Mouse (Mus musculus): ENCODE results near the gene Alg5. TPM values are rescaled to one million over a fixed set of nuclear protein-coding genes. Genes with fewer than 3 reads are reported as not detected.

Gene Alg5
- polyA plus RNA-seq, 1 experiment from 2014 or later, result 45.7 TPM

DNA sequence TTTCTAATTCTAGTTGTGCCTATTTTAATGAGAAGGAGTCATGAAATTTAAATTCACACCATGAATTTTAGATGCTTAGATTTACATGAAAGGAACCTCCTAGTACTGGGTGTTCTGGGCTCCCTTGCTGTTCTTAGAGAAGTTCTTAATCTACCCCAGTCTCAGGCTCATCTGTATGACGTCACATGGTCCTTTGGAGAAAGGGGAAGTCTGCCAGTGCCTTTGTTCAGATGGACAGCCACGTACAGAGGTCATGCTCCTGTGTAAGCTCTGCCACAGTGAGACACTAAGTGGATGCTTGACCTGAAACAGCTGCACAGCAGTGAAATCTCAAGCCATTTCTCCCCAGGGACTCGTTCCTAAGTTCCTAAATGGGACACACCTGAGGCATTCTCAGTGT, 16.4 kb upstream of the Alg5 start:
- Histone ChIP-seq H3K9me3 (replicated peaks) (no peaks in the 10 kb centered on the region), H3K9ac (replicated peaks) (no peak overlapping the region), H3K27ac (replicated peaks) (no peak overlapping the region), H3K4me2 (no peak overlapping the region), H3K4me1 (no peaks in the 10 kb centered on the region), H3K36me3 (peaks cover 69% of the 10 kb centered on the region), H3K4me3 (replicated peaks) (no peak overlapping the region), H3K27me3 (replicated peaks) (no peaks in the 10 kb centered on the region)
- WGBS, result 68% methylated on average over 3 of the region's 3 CpGs
- ATAC-seq (ENCODE audit: low FRiP score), result no peak

DNA sequence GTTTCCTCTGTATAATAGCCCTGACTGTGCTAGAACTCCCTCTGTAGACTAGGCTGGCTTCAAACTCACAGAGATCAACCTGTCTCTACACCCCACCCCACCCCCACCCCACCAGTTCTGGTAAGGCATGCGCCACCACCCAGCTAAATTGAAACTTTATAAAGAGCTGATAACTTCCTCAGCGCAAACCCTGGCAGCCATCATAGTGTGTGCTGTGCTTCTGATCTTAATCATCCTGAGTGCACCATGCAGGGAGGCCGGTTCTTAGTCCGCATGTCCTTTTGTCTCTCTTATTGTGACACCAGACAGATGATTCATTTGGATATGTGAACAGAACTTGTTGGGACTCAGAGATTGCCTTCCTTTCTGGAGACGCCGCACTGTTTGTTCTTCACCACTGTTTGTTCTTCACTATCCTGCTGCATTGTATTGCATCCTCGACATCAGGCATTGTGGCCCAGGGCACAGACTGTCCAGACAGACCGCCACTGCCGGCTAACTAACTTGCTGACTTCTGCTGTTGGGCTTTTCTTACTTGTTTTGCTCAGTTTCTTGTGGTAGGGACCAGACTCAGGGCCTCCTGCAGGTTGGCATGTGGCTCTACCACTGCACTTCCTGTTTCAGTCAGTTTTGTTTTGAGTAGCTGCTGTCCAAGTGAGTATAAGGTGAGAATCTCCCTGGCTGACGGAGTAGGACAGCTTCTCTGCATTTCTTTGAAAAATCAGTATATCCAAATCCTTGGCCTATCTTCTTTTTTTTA, 11.4 kb upstream of the Alg5 start:
- WGBS, result 84% methylated on average over 10 of the region's 10 CpGs
- Histone ChIP-seq H3K27ac (replicated peaks) (no peak overlapping the region), H3K4me1 (no peaks in the 10 kb centered on the region), H3K36me3 (peaks cover 60% of the 10 kb centered on the region), H3K4me3 (replicated peaks) (no peak overlapping the region), H3K27me3 (replicated peaks) (no peaks in the 10 kb centered on the region), H3K4me2 (no peak overlapping the region), H3K9me3 (replicated peaks) (no peaks in the 10 kb centered on the region), H3K9ac (replicated peaks) (no peak overlapping the region)
- ATAC-seq (ENCODE audit: low FRiP score), result no peak

DNA sequence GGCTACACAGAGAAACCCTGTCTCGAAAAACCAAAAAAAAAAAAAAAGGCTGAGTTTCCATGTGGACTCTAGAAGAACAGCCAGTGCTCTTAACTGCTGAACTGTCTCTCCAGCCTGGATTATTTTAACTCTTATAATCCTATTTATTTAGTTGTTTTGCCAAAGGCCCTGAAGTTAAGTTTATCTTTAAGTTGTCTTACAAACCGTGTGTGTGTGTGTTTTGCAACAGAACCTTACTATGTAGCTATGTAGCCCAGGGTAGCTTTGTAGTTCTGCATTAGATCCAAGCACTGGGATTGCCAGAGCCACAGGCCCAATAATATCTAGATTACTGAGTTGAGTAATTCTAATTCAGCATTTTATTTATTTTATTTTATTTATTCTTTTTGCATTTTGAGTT, 10.0 kb upstream of the Alg5 start:
- no peak for ATAC-seq (ENCODE audit: low FRiP score)
- WGBS, result 91% methylated on average over 2 of the region's 2 CpGs
- no peak overlapping the region for H3K4me3 ChIP-seq (replicated peaks)
- H3K4me1 ChIP-seq, result no peaks in the 10 kb centered on the region
- H3K4me2 ChIP-seq, result no peak overlapping the region
- no peak overlapping the region for H3K9ac ChIP-seq (replicated peaks)
- no peaks in the 10 kb centered on the region for H3K27me3 ChIP-seq (replicated peaks)
- H3K27ac ChIP-seq (replicated peaks), result no peak overlapping the region
- peaks cover 71% of the 10 kb centered on the region for H3K36me3 ChIP-seq
- H3K9me3 ChIP-seq (replicated peaks), result no peaks in the 10 kb centered on the region

DNA sequence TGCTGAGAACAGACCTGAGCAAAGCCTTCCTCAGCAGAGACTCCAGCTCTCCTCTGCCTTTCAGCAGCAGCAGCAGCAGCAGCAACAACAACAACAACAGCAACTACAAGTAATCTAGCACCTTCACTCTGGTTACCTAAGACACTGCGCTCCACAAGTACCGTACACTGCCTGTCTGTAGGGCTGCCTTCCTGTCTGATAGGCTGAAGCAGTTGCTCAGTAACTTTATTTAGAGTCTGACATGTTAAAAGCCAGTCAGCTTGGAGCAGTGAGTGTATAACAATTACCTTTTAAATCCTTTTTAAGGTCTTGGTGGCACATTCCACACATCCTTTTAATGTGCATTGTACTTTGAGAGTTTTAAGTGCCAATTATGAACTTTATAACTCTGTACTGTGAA, 7.8 kb upstream of the Alg5 start:
- ATAC-seq (ENCODE audit: low FRiP score), result no peak
- Histone ChIP-seq H3K4me1 (peaks cover under 1% of the 10 kb centered on the region), H3K9ac (replicated peaks) (no peak overlapping the region), H3K27ac (replicated peaks) (no peak overlapping the region), H3K27me3 (replicated peaks) (no peaks in the 10 kb centered on the region), H3K4me3 (replicated peaks) (no peak overlapping the region), H3K4me2 (no peak overlapping the region), H3K9me3 (replicated peaks) (no peaks in the 10 kb centered on the region), H3K36me3 (peaks cover 72% of the 10 kb centered on the region)
- WGBS, result 98% methylated on average over 2 of the region's 2 CpGs

- no peak for ATAC-seq (ENCODE audit: low FRiP score)
- WGBS, result 94% methylated on average over 6 of the region's 6 CpGs
- peaks cover 72% of the 10 kb centered on the region for H3K36me3 ChIP-seq
These were observed 7.2 kb upstream of the Alg5 start for GRCm38 (mm10) chr3:54728100-54728499.

DNA sequence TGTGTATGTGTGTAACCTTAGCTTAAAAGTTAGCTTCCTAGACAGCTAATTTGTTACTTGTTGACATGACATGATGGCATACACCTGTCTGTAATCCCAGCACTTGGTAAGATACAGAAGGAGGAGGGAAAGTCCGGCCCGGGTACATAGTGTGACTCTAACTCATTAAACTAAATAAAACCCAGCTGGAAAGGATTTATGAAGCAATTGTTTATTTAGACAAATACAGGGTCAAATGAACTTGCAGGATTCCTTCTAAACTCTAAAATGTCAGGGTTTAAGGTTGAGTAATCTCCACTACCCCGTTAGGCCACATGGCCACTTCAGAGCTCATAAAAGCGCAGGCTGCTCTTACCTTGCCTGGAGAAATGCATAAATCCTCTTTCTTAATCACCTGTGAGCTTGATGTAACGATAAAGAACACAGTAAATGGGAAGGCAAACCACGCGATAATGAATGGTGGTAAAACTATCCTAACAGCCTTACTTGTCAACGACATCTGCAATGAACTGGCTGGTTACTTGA, 3.7 kb upstream of the Alg5 start:
- WGBS, result 81% methylated on average over 8 of the region's 8 CpGs
- peaks cover 62% of the 10 kb centered on the region for H3K36me3 ChIP-seq

More at GRCm38 (mm10) chr3:54728100-54728499, 7.2 kb upstream of the Alg5 start:
- Histone ChIP-seq H3K9ac (replicated peaks) (no peak overlapping the region), H3K4me2 (no peak overlapping the region), H3K4me3 (replicated peaks) (no peak overlapping the region), H3K27me3 (replicated peaks) (no peaks in the 10 kb centered on the region), H3K9me3 (replicated peaks) (no peaks in the 10 kb centered on the region), H3K27ac (replicated peaks) (no peak overlapping the region), H3K4me1 (peaks cover 6% of the 10 kb centered on the region)

GRCm38 (mm10) chr3:54732371-54732770, 3.0 kb upstream of the Alg5 start:
- ATAC-seq (ENCODE audit: low FRiP score), result no peak
- no peaks in the 10 kb centered on the region for H3K27me3 ChIP-seq (replicated peaks)
- no peak overlapping the region for H3K27ac ChIP-seq (replicated peaks)
- peaks cover 22% of the 10 kb centered on the region for H3K4me1 ChIP-seq
- 92% methylated on average over 4 of the region's 4 CpGs for WGBS
- no peak overlapping the region for H3K9ac ChIP-seq (replicated peaks)
- no peak overlapping the region for H3K4me3 ChIP-seq (replicated peaks)
- peaks cover 55% of the 10 kb centered on the region for H3K36me3 ChIP-seq
- H3K9me3 ChIP-seq (replicated peaks), result no peaks in the 10 kb centered on the region
- H3K4me2 ChIP-seq, result no peak overlapping the region

More for the DNA sequence above, 3.7 kb upstream of the Alg5 start:
- no peak overlapping the region for H3K27ac ChIP-seq (replicated peaks)
- ATAC-seq (ENCODE audit: low FRiP score), result no peak
- no peaks in the 10 kb centered on the region for H3K27me3 ChIP-seq (replicated peaks)
- no peak overlapping the region for H3K9ac ChIP-seq (replicated peaks)
- no peak overlapping the region for H3K4me2 ChIP-seq
- no peak overlapping the region for H3K4me3 ChIP-seq (replicated peaks)
- peaks cover 22% of the 10 kb centered on the region for H3K4me1 ChIP-seq
- no peaks in the 10 kb centered on the region for H3K9me3 ChIP-seq (replicated peaks)

DNA sequence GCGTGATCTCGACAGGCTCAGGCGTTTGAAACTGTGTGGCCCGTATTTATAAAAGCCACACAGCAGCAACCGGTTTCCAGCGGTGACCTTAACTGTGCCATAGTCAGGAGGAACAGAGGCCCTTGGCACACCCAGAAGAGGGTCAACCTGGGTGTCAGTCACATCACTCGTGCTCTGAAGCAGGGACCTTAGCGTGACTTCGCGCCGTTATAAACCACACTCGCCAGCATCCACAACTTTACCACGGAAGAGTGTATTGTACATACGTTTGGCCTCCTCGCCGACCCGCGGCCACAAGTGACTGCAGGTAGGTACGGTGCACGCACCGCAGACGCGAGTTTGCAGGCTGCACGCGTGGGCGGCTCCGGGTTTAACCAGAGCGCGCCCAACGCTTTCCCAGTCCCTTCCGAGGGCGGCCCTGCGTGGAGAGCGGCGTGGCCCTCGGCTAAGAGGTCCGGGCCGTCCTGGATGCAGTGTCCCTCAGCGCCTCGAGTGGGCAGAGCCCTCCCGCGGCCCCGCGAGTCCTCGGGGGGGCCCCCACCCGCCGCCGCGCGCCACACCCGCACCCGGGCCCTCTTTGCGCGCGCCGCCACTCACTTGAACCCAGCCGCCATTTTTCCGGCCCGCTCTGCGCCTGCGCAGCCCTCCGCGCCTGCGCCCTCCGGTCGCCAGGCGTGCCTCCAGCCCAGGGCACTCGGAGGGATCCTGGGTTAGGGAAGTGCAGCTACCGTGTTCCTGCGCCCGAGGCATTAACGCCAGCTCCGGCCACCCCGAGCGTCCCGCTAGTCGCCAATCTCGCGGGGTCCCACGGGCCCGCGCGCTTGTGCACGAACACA, 710 bp upstream of the Alg5 start:
- Histone ChIP-seq H3K4me1 (peaks cover 22% of the 10 kb centered on the region), H3K27ac (replicated peaks) (peak overlapping the region; percentile 99), H3K27me3 (replicated peaks) (no peaks in the 10 kb centered on the region), H3K36me3 (peaks cover 40% of the 10 kb centered on the region), H3K4me2 (peak overlapping the region; percentile 81), H3K4me3 (replicated peaks) (peak overlapping the region; percentile 91), H3K9me3 (replicated peaks) (no peaks in the 10 kb centered on the region), H3K9ac (replicated peaks) (peak overlapping the region; percentile 98)
- peak; percentile 96 for ATAC-seq (ENCODE audit: low FRiP score)
- under 1% methylated on average over 76 of the region's 84 CpGs for WGBS

DNA sequence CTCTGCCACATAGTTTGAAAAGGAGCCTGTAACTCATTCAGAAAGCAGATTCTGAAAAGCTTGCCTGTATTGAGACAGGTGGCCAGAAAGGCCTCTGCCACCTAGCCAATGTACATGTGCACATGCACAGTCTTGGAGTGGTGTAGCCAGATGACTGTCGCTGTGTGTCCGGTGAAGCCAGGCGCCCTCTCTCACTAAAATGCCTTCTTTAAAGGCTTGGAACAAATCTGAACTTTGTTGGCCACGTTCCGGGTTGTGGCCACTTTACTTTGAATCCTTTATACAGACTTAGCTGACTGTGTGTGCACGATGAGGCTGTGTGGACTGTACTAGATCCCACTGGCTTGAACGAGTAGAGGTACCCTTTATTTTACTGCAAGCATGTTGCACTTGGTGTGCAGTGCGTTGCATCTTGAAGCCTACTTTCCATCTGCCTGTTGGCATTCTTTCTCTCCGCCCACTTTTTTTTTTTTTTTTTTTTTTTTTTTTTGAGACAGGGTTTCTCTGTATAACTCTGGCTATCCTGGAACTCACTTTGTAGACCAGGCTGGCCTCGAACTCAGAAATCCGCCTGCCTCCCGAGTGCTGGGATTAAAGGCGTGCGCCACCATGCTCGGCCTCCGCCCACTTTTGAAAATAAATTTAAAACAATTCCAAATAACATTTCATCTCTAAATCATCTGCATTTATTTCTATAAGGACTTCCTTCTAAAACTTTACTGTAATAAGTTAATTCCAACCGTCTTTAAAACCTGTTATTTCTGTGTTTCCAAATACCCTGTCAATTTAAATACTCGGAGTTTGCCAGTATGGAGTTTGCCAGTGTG, 975 bp downstream of the Alg5 start:
- H3K4me2 ChIP-seq, result peak overlapping the region; percentile 81
- H3K9ac ChIP-seq (replicated peaks), result peak overlapping the region; percentile 98
- 59% methylated on average over 18 of the region's 18 CpGs for WGBS
- peaks cover 22% of the 10 kb centered on the region for H3K4me1 ChIP-seq
- peaks cover 34% of the 10 kb centered on the region for H3K36me3 ChIP-seq
- no peaks in the 10 kb centered on the region for H3K9me3 ChIP-seq (replicated peaks)
- H3K27me3 ChIP-seq (replicated peaks), result no peaks in the 10 kb centered on the region
- peak overlapping the region; percentile 91 for H3K4me3 ChIP-seq (replicated peaks)
- ATAC-seq (ENCODE audit: low FRiP score), result no peak
- peak overlapping the region; percentile 99 for H3K27ac ChIP-seq (replicated peaks)

DNA sequence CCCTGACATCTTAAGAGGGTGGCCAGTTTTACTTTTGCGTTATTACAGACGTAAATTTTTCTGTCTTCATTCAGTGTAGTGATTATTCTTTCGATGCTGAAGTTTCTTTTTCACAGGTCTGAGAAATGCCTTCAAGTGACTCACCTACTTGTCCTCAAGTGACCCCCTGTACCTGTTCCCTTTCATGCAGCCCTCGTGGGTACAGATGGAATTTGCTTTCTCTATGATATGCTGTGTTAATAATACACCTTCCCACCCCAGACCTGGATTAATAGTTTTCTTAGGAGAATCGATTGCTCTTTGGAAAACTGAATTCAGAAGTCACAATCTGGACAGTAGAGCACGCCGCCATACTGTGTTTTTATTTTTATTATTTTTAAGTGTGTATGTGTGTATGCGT, 2.0 kb downstream of the Alg5 start:
- ATAC-seq (ENCODE audit: low FRiP score), result no peak
- Histone ChIP-seq H3K4me2 (no peak overlapping the region), H3K9me3 (replicated peaks) (no peaks in the 10 kb centered on the region), H3K27ac (replicated peaks) (no peak overlapping the region), H3K4me1 (peaks cover 22% of the 10 kb centered on the region), H3K36me3 (peaks cover 37% of the 10 kb centered on the region), H3K4me3 (replicated peaks) (no peak overlapping the region), H3K9ac (replicated peaks) (no peak overlapping the region), H3K27me3 (replicated peaks) (no peaks in the 10 kb centered on the region)
- 96% methylated on average over 8 of the region's 8 CpGs for WGBS

DNA sequence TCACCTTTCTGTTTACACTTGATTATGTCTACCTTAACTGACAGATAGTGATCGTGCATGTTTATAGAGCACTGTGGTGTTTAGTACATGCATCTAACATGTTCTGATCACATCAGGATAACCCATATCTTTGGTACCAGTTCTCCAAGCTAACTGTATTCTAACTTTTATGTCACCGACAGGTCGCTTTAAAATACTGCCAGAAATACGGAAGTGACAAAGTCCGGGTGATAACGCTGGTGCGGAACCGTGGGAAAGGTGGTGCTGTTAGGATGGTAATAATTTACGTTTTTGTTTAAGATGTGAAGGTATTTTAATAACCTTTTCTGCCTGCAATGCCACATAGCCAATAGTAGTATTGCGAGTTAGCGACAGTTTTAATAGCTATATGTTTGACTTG, 6.6 kb downstream of the Alg5 start:
- Histone ChIP-seq H3K4me2 (no peak overlapping the region), H3K4me3 (replicated peaks) (no peak overlapping the region), H3K9me3 (replicated peaks) (no peaks in the 10 kb centered on the region), H3K27ac (replicated peaks) (no peak overlapping the region), H3K36me3 (peaks cover 72% of the 10 kb centered on the region), H3K27me3 (replicated peaks) (no peaks in the 10 kb centered on the region), H3K9ac (replicated peaks) (no peak overlapping the region), H3K4me1 (no peaks in the 10 kb centered on the region)
- WGBS, result 97% methylated on average over 11 of the region's 11 CpGs
- no peak for ATAC-seq (ENCODE audit: low FRiP score)
